Mouse (Mus musculus) small intestine, adult 2 months (tissue): Measurements from ENCODE around the gene Lmo4.

Source experiments
- CTCF ChIP-seq: fragments of 200-500 bp; IDR thresholded peaks from 2 replicates; pipeline ENCODE4 v1.5.1; 2012; ENCODE audit warnings: low read depth, mild to moderate bottlenecking, control low read depth, inconsistent platforms, low read length, moderate library complexity, mixed read lengths; ENCODE audit not compliant: insufficient replicate concordance, insufficient read length; ENCODE audit errors: extremely low read depth
- POLR2A ChIP-seq: fragments of 200-500 bp; IDR thresholded peaks from 2 replicates; pipeline ENCODE4 v1.6.1; 2012; ENCODE audit warnings: low read depth, mild to moderate bottlenecking, control low read depth, inconsistent platforms, low read length, moderate library complexity

DNA sequence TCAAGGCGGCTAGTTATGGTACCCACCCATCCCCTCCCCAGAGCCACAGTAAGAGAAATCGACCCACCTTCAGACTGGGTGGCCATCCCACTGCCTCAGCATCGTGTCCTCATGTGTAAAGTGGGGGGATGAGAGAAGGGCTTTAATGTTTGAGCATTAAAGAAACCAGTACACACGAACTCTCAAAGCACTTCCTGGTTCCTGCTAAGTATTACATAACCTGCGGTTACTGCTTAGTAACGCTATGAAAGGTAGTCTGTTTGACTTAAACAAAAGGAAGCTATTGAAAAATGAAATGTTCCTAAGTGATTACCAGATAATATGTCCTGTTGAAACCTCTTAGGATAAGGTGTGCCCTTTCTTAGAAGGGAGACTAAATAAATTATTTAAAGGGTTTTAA lies 26.9 kb upstream of the Lmo4 start:
- no peak for TF ChIP-seq CTCF
- TF ChIP-seq POLR2A = no peak
